Mouse (Mus musculus): ENCODE results near the gene Gemin6.
"Not testable (repeated sequence)": the region's sequence is repeated elsewhere in the genome, so short reads cannot be mapped to it uniquely, and the experiment has no call there.

Gemin6 gene

DNA sequence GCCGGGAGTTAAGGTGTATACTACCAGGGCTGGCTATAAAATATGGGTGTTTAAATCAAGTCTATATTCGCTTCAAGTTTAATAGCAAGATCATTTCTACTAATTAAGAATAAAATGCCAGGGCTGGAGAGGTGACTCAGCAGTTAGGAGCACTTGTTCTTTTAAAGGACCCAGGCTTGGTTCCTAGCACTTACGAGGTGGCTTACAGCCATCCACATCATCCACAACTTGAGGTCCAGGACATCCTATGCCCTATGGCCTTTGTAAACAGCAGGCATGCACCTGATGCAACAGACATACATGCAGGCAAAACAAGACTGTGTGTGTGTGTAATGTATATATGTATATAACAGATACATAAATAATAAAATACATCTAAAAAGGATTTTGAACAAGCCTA, 43.9 kb downstream of the Gemin6 start:
- POLR2A ChIA-PET: interaction anchor here in 1 of 4 experiments (1.0 to 1.8 kb wide), 2 partner anchors 13 to 45 kb away, joined by 4 to 6 read pairs; partner anchors contain the start of gene Gemin6
- CTCF ChIA-PET: no interaction called here

GRCm38 (mm10) chr17:80270622-80271021, 46.4 kb downstream of the Gemin6 start:
- CTCF ChIA-PET: not testable (repeated sequence)
- POLR2A ChIA-PET: interaction anchor here in 3 of 4 experiments (1.2 to 5.7 kb wide), 9 partner anchors 9 to 64 kb away, joined by 4 to 64 read pairs (median 7); partner anchors contain the start of genes Dhx57 (in 2 of the 3), Morn2 (in 2 of the 3), Srsf7 (in 1 of the 3) and Ttc39d (in 1 of the 3)

Data from embryonic stem cell, embryonic (primary cell).